Mouse (Mus musculus) hindbrain, embryonic 11.5 days (tissue): ENCODE results near the gene G3bp2. TPM values are rescaled to one million over a fixed set of nuclear protein-coding genes. Genes with fewer than 3 reads are reported as not detected.

Experiments
- ATAC-seq: fragments of 200-750 bp; cut with Nextera tagmentation; 2 replicates; pipeline ENCODE4 v1.8.0; 2017; ENCODE audit warnings: mild to moderate bottlenecking, moderate TSS enrichment, moderate library complexity; ENCODE audit not compliant: low FRiP score
- DNase-seq: peaks from one replicate; pipeline ENCODE4 v3.0.0-alpha.2; 2015; ENCODE audit warnings: low spot score
- H3K27ac ChIP-seq: fragments of 300-500 bp; sonication (generic); 2 replicates; pipeline ENCODE4 v1.5.1; 2014; ENCODE audit warnings: mild to moderate bottlenecking, low read depth, low read length
- H3K27me3 ChIP-seq: fragments of 300-500 bp; sonication (generic); 2 replicates; pipeline ENCODE4 v1.6.1; 2014; ENCODE audit warnings: mild to moderate bottlenecking, low read length, moderate library complexity, mixed read lengths; ENCODE audit not compliant: control insufficient read depth, insufficient read depth
- H3K36me3 ChIP-seq: fragments of 300-500 bp; sonication (generic); 2 replicates; pipeline ENCODE4 v1.6.1; 2014; ENCODE audit warnings: mild to moderate bottlenecking, low read length, moderate library complexity, mixed read lengths; ENCODE audit not compliant: control insufficient read depth, insufficient read depth
- H3K4me1 ChIP-seq: fragments of 300-500 bp; sonication (generic); replicated peaks from 2 replicates; pipeline ENCODE4 v1.6.1; 2014; ENCODE audit warnings: low read length, mixed read lengths; ENCODE audit not compliant: control insufficient read depth, insufficient read depth
- H3K4me2 ChIP-seq: fragments of 300-500 bp; sonication (generic); replicated peaks from 2 replicates; pipeline ENCODE4 v1.6.1; 2014; ENCODE audit warnings: mild to moderate bottlenecking, low read depth, low read length
- H3K4me3 ChIP-seq: fragments of 300-500 bp; sonication (generic); 2 replicates; pipeline ENCODE4 v1.5.1; 2014; ENCODE audit warnings: low read depth, low read length
- H3K9ac ChIP-seq: fragments of 300-500 bp; sonication (generic); 2 replicates; pipeline ENCODE4 v1.6.1; 2014; ENCODE audit warnings: low read depth, low read length
- H3K9me3 ChIP-seq: fragments of 300-500 bp; sonication (generic); 2 replicates; pipeline ENCODE4 v1.6.1; 2016; ENCODE audit warnings: low read length; ENCODE audit not compliant: control insufficient read depth
- WGBS: fragments of 180-500 bp; shearing (Covaris S2); extraction: QIAGEN DNeasy Blood & Tissue Kit; methylation state at CpG from one replicate; pipeline ENCODE4 v1.1.7; 2014; 5-methylcytosine and 5-hydroxymethylcytosine counted together
- polyA plus RNA-seq: library from polyadenylated mRNA; unstranded; fragments of >200 nt; fragmentation: Nextera tagmentation; extraction: Ambion mirVana; gene quantifications from 2 replicates; pipeline ENCODE4 v1.2.1, GENCODE M21; 2014

G3bp2 gene
- polyA plus RNA-seq, 1 experiment from 2014 or later, result 359 TPM

DNA sequence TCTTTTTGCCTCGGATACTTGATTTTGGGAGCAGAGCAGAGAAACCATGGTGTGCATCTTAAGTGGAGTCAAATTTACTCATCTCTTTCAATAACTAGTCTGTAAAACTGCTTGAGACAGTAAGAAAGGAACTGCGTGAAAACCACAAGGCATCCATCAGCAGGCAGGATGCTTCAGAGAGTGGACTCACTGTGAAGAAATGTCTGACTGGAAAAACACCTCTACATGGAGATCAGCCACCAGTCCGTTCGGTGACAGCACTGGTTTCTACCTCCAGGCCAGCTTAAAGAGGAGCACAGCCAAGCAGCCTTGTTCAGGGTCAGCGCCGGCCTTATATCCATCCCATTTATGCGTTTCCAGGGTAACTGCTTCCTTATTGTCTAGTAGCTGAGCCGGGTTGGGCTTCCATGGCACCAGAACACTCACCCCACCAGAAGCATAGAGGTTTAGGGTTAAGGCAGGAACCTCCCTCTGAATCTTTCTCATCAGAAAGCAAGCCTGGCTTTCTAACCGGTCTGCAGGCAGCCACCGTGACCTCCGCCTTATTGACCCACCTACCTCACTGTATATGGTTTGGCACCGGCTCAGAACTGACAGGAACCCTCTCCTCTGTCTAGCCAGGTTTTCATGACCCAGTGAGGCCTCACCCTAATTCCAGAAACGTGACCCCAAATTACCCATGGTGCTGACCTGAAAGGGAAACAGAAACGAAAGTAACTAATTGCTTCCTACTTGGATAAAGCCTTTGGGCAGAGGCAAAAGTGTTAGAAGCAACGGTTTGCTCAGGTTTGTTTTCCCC, 9.9 kb upstream of the G3bp2 start:
- WGBS, result 51% methylated on average over 15 of the region's 15 CpGs
- 0 out of 2 replicates have a peak, but pooled peaks have one; percentile 30 for ATAC-seq
- Histone ChIP-seq H3K27me3 (no peaks in the 10 kb centered on the region), H3K4me2 (no peak overlapping the region), H3K36me3 (no peaks in the 10 kb centered on the region), H3K4me1 (0 out of 2 replicates have a peak, but pooled peaks cover 3% of the 10 kb centered on the region), H3K4me3 (no peak overlapping the region), H3K27ac (no peak overlapping the region), H3K9ac (no peak overlapping the region), H3K9me3 (no peaks in the 10 kb centered on the region)
- DNase-seq, result no peak

DNA sequence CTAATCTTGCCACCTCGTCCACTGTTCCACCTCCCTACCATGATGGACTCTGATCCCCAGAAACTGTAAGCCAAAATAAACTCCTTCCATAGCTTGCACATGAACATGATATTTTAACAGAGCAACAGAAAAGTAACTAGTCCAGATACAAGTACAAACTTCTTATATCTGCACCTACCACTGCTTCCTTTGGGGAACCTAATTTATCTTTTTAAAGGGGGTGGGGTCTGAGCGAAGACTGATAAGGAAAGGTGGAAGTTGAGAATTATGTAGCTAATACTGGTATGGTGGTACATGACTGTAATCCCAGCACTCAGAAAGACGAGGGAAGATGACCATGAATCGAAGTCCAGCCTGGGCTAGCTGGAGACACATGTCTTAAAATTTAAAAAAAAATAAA, 4.0 kb upstream of the G3bp2 start:
- Histone ChIP-seq H3K27me3 (no peaks in the 10 kb centered on the region), H3K27ac (no peak overlapping the region), H3K9me3 (no peaks in the 10 kb centered on the region), H3K36me3 (no peaks in the 10 kb centered on the region), H3K4me2 (no peak overlapping the region), H3K4me1 (no peaks in the 10 kb centered on the region), H3K9ac (no peak overlapping the region), H3K4me3 (no peak overlapping the region)
- DNase-seq, result no peak
- WGBS, result 93% methylated on average over 4 of the region's 4 CpGs
- no peak for ATAC-seq

DNA sequence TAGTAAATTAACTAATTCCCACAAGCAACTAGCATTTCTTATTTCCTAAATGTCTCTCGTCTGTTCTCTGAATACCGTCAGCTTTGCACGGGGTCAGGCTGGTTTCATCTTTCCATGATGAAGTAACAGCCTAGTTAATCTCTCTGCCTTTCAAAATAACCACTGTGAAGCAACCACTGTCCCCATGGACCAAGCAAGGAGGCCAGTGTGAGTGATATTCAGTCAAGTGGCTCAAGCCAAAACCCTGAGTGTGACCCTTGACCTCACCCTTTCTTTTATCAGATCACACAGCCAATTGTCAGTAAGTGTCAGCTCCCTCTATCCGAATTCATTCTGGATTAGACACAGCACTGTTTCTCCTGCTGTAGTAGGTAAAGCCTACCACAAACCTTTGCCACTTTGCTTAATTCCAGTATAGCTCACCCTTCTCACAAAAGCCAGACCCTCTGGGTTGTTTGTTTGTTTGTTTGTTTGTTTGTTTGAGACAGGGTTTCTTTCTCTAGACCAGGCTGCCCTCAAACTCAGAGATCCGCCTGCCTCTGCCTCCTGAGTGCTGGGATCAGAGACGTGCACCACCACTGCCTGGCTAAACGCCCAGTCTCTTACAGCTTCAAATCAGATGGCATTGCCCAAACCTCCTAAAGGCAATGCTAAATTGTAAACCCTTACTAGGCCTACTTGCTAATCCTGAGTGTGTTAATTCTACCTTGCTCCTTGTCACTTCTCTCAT, 2.5 kb upstream of the G3bp2 start:
- ATAC-seq, result no peak
- Histone ChIP-seq H3K9me3 (no peaks in the 10 kb centered on the region), H3K27ac (no peak overlapping the region), H3K4me1 (no peaks in the 10 kb centered on the region), H3K27me3 (no peaks in the 10 kb centered on the region), H3K36me3 (no peaks in the 10 kb centered on the region), H3K9ac (no peak overlapping the region), H3K4me2 (no peak overlapping the region), H3K4me3 (no peak overlapping the region)
- WGBS, result 86% methylated on average over 7 of the region's 7 CpGs
- no peak for DNase-seq

DNA sequence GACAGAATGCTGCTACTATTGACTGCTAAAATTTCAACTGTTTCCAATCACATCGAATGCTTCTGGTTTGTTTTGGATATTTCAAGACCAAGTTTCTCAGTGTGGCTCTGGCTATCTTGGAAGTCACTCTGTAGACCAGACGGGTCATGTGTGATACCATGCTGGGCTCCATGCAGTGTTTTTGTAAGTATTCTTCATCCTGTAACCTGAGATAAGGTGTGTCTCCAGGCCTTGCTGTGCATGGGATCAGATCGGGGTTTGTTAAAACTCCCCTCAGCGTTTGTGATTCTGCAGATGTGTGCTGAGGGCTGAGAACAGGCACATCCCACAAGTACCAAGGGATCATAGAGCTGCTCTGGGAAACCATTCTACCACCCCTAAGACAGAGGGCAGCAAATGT, 1.7 kb upstream of the G3bp2 start:
- H3K4me3 ChIP-seq, result no peak overlapping the region
- no peaks in the 10 kb centered on the region for H3K27me3 ChIP-seq
- H3K9ac ChIP-seq, result no peak overlapping the region
- DNase-seq (no peak), ATAC-seq (no peak)
- H3K4me2 ChIP-seq, result no peak overlapping the region
- H3K27ac ChIP-seq, result no peak overlapping the region
- no peaks in the 10 kb centered on the region for H3K36me3 ChIP-seq
- 69% methylated on average over 4 of the region's 4 CpGs for WGBS
- no peaks in the 10 kb centered on the region for H3K9me3 ChIP-seq
- no peaks in the 10 kb centered on the region for H3K4me1 ChIP-seq

DNA sequence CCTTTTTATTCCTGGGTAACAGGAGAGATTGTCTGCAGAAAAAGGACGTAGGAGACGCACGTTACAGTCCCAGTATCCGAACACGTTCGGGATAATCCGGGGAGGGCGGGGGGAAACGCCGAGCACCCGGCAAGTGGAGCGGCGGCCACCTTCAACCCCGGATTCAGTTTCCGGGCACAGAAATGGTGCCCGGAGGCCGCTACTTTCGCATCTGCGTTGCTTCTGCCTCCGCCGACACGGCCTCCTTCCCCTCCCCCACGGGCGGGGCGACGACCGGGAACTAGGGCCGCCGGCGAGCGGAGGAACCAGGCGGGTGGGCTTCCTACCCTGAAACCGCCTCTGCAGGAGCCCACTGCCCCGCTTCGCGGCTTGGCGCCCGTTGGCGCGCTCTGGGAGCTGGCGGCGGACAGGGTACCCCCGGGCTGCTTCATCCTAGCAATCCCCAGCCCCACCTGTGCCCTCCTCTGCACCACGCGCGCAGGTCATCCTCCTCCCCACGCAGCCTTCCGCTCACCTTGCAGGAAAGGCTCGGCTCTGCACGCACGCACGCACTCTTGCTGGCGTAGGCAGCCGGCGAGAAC, 608 bp downstream of the G3bp2 start:
- Histone ChIP-seq H3K4me2 (peak overlapping the region; percentile 74), H3K36me3 (no peaks in the 10 kb centered on the region), H3K9ac (peak overlapping the region; percentile 87), H3K27ac (peak overlapping the region; percentile 98), H3K4me3 (peak overlapping the region; percentile 64), H3K4me1 (no peaks in the 10 kb centered on the region), H3K27me3 (no peaks in the 10 kb centered on the region), H3K9me3 (no peaks in the 10 kb centered on the region)
- DNase-seq (peak; percentile 78), ATAC-seq (peak; percentile 80)
- WGBS, result 0% methylated on average over 55 of the region's 55 CpGs

DNA sequence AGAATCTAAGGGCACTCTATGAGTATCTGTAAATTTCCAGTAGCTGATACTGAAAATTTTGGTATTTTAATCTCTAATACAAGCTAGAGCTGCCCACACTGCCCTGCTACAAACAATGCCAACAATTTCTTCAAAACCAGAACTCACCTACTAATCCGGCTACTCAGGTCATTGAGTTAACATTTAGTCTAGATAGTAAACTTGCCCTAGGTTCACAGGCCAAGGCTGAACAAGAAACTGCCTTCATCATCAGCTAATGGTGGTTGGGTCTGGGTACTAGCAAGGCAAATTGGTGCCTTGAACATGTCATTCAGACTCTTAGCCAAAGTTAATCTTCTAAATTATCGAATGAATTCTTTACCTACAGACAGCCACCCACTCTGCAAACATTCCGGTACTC, 2.2 kb downstream of the G3bp2 start:
- no peaks in the 10 kb centered on the region for H3K27me3 ChIP-seq
- no peak for ATAC-seq
- H3K9ac ChIP-seq, result no peak overlapping the region
- whole genome bisulfite sequencing, result 77% methylated on average over 3 of the region's 3 CpGs
- no peak for DNase-seq
- H3K27ac ChIP-seq, result no peak overlapping the region
- no peaks in the 10 kb centered on the region for H3K9me3 ChIP-seq
- no peaks in the 10 kb centered on the region for H3K36me3 ChIP-seq
- H3K4me2 ChIP-seq, result peak overlapping the region; percentile 74
- no peaks in the 10 kb centered on the region for H3K4me1 ChIP-seq
- 0 out of 2 replicates have a peak overlapping the region, but pooled peaks have one; percentile 64 for H3K4me3 ChIP-seq

DNA sequence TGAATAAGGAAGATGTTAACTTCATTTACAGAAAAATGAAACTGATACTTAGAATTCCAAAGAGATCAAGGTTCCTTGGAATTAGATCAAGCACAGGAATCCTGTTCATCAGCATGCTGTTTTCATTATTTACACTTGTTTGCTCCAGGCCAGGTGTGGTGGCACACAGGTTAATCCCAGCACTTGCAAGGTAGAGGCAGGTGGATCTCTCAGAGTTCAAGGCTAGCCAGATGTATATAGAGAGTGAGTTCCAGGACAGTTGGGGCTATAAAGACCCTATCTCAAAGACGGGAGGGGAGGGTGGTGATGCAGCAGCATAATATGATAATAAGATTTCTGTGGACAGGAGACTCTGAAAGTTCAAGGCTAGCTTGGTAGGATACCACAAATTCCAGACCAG, 3.1 kb downstream of the G3bp2 start:
- Histone ChIP-seq H3K9me3 (no peaks in the 10 kb centered on the region), H3K27ac (no peak overlapping the region), H3K4me2 (no peak overlapping the region), H3K27me3 (no peaks in the 10 kb centered on the region), H3K36me3 (no peaks in the 10 kb centered on the region), H3K4me3 (no peak overlapping the region), H3K4me1 (no peaks in the 10 kb centered on the region), H3K9ac (no peak overlapping the region)
- no peak for DNase-seq
- ATAC-seq, result no peak
- WGBS, result 83% methylated on average over 1 of the region's 1 CpGs

DNA sequence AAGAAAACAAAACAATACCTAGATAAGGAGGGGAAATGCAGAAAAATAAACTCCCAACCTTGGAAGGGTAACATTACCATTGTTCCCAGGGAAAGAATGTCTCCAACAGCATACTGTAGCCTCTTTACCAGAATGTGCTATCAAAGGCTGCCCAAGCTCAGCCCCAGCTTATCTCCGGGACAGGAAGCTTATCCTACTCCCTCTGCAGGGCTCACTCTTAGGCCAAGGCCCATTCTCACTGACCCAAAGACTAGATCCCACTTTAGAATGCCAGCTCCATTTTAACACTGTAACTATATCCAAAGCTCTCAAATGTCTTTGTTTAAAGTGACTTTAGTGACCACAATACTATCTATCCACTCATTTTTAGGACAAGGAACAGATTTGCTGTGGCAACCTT, 4.2 kb downstream of the G3bp2 start:
- no peak overlapping the region for H3K9ac ChIP-seq
- DNase-seq (no peak), ATAC-seq (no peak)
- H3K27me3 ChIP-seq, result no peaks in the 10 kb centered on the region
- no peaks in the 10 kb centered on the region for H3K36me3 ChIP-seq
- 68% methylated on average over 1 of the region's 1 CpGs for WGBS
- H3K27ac ChIP-seq, result no peak overlapping the region
- no peaks in the 10 kb centered on the region for H3K4me1 ChIP-seq
- H3K4me3 ChIP-seq, result no peak overlapping the region
- no peaks in the 10 kb centered on the region for H3K9me3 ChIP-seq
- no peak overlapping the region for H3K4me2 ChIP-seq
